Mouse (Mus musculus): ENCODE measurements around the gene Gstp1.
"Not testable (repeated sequence)": the region's sequence is repeated elsewhere in the genome, so short reads cannot be mapped to it uniquely, and the experiment has no call there.

DNA sequence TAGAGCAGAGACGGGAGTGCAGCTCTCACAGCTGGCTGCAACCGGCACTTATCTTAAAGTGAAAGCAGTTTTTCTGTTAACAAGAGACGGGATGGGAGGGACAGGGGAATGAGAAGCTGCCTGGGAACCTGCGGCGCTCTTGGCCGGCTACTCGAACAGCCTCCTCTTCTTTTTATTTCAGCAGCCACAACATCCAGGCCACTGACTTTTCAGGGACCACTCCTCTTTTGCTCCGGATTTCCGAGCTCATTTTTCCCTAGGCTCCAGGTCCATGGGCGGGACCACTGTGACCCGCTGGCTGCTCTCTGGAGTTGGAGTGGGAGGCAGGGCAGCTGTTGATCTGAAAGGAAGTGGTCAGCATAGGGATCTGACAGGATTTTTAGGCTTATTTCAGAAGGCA, 26.7 kb upstream of the Gstp1 start:
- TF ChIP-seq POLR2A (IDR thresholded peaks at IDR 0.05; ENCODE audit: borderline replicate concordance, extremely low read depth, insufficient read depth, insufficient read length, poor library complexity, severe bottlenecking); CTCF (IDR thresholded peaks at IDR 0.05; ENCODE audit: borderline replicate concordance, extremely low read depth, insufficient read depth, insufficient read length): not testable (repeated sequence)
